ENCODE assay signal across 8 mouse cellular contexts in the genomic region with DNA sequence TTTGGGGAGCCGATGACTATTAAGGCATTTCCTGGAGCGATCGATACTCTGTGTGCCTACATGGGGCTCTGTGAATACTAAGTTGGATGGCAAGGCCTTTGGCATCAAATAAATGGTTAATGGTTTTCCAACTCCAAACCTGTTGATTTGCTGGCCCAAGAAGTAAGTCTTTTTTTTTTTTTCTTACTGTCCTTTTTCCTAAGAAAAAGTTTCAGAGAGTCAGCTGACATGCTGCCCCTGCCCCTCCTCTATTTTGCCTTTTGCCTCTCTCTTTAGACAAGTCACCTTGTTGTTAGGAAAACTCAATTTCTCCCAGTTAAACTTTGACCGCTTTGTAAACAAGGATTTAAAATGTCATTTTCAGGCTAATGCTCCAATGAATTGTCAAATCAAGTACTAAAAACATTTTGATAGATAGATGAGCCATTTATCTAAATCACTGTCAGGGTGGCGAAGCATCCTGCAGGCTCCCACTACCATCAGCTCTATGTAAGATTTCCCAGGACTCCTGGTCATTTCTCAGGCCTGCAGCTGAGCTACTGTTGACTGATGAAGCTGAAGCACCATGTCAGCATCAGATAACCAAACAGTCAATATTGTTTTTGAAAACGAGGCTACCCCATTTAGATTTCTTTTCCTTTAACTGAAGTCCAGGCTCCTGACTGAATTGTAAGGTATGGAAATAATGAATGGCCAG.
DNase-seq lines count a peak whose midpoint lies in the region; ATAC-seq and TF ChIP-seq lines count a peak whose summit lies in the region.
"Had no signal": no experiment of that assay in that cellular context is flagged by ENCODE, and none has a peak within 500 bp of the region (broad histone marks: within the 10 kb centered on the region; RNA-seq: fewer than 3 reads in every experiment).

No protein-coding gene starts in this region.

- no peak overlapping the region for H3K27ac ChIP-seq in lung, embryonic 16.5 days (ENCODE audit: low read length)
- H3K27ac ChIP-seq in heart, postnatal 0 days (ENCODE audit: low read depth): peak overlapping the region; percentile 95
- peak overlapping the region; percentile 48; the same call in 1 of the 2 replicates for H3K27ac ChIP-seq in liver, embryonic 12.5 days
- no peak overlapping the region for H3K27ac ChIP-seq in stomach, postnatal 0 days (replicated peaks)

- TF ChIP-seq CTCF in heart, postnatal 0 days (IDR thresholded peaks at IDR 0.05; ENCODE audit: low read depth): no peak
- no peak for TF ChIP-seq CTCF in stomach, postnatal 0 days (IDR thresholded peaks at IDR 0.05; ENCODE audit: low read depth)

- no peak for ATAC-seq in lung, embryonic 16.5 days (ENCODE audit: low read depth)
- ATAC-seq in heart, postnatal 0 days (ENCODE audit: insufficient read depth, low read depth): no peak
- ATAC-seq in liver, embryonic 12.5 days: no peak
- ATAC-seq in stomach, postnatal 0 days (ENCODE audit: low FRiP score, low TSS enrichment): no peak

- H3K9me3 ChIP-seq in lung, embryonic 16.5 days (ENCODE audit: control insufficient read depth, low read length): no peaks in the 10 kb centered on the region
- H3K9me3 ChIP-seq in heart, postnatal 0 days (replicated peaks; ENCODE audit: control insufficient read depth, low read length): no peaks in the 10 kb centered on the region
- H3K9me3 ChIP-seq in liver, embryonic 12.5 days (replicated peaks): no peaks in the 10 kb centered on the region
- H3K9me3 ChIP-seq in stomach, postnatal 0 days (ENCODE audit: control insufficient read depth, low read length): no peaks in the 10 kb centered on the region

- no peak for DNase-seq in lung, adult 18-20 months
- DNase-seq in heart, postnatal 0 days (ENCODE audit: low spot score): no peak
- DNase-seq in stomach, postnatal 0 days (ENCODE audit: low spot score): no peak
- DNase-seq in urinary bladder, postnatal 10 days (ENCODE audit: low spot score): no peak
- DNase-seq in adipocyte (ENCODE audit: low spot score): no peak
- DNase-seq: cerebellum, adult 9-10 months had no signal

- 35% methylated on average over 6 of the region's 6 CpGs for WGBS in lung, embryonic 16.5 days
- WGBS in heart, postnatal 0 days: 31% methylated on average over 6 of the region's 6 CpGs
- WGBS in liver, embryonic 12.5 days (ENCODE audit: insufficient replicate concordance): 49% methylated on average over 6 of the region's 6 CpGs
- WGBS in stomach, postnatal 0 days: 33% methylated on average over 6 of the region's 6 CpGs

- TF ChIP-seq EP300 in heart, postnatal 0 days (IDR thresholded peaks at IDR 0.05; ENCODE audit: low read depth): no peak
- TF ChIP-seq EP300 in stomach, postnatal 0 days (optimal IDR thresholded peaks at IDR 0.05): no peak

- H3K4me3 ChIP-seq in lung, embryonic 16.5 days (ENCODE audit: low read length): peak overlapping the region; percentile 72
- peak overlapping the region; percentile 85 for H3K4me3 ChIP-seq in heart, postnatal 0 days (ENCODE audit: low read depth, low read length)
- H3K4me3 ChIP-seq in liver, embryonic 12.5 days: peak overlapping the region; percentile 52
- peak overlapping the region; percentile 48 for H3K4me3 ChIP-seq in stomach, postnatal 0 days (ENCODE audit: low read depth, low read length)

- peak overlapping the region; percentile 93 for H3K4me2 ChIP-seq in lung, embryonic 16.5 days (ENCODE audit: low read depth, low read length)
- H3K4me2 ChIP-seq in heart, postnatal 0 days (ENCODE audit: low read depth, low read length): peak overlapping the region; percentile 81
- H3K4me2 ChIP-seq in liver, embryonic 12.5 days: peak overlapping the region; percentile 57
- H3K4me2 ChIP-seq in stomach, postnatal 0 days (replicated peaks; ENCODE audit: low read depth): peak overlapping the region; percentile 62

- H3K27me3 ChIP-seq in lung, embryonic 16.5 days (ENCODE audit: control insufficient read depth, insufficient read depth, low read depth, low read length): no peaks in the 10 kb centered on the region
- H3K27me3 ChIP-seq in heart, postnatal 0 days (ENCODE audit: control insufficient read depth, insufficient read depth, low read length): no peaks in the 10 kb centered on the region
- H3K27me3 ChIP-seq in liver, embryonic 12.5 days (replicated peaks): peaks cover 51% of the 10 kb centered on the region
- no peaks in the 10 kb centered on the region for H3K27me3 ChIP-seq in stomach, postnatal 0 days (ENCODE audit: control insufficient read depth, insufficient read depth, low read length)

- no peaks in the 10 kb centered on the region for H3K36me3 ChIP-seq in lung, embryonic 16.5 days (ENCODE audit: control insufficient read depth, insufficient read depth, low read length)
- no peaks in the 10 kb centered on the region for H3K36me3 ChIP-seq in heart, postnatal 0 days (replicated peaks; ENCODE audit: control insufficient read depth, insufficient read depth, low read length)
- H3K36me3 ChIP-seq in liver, embryonic 12.5 days: no peaks in the 10 kb centered on the region
- H3K36me3 ChIP-seq in stomach, postnatal 0 days (ENCODE audit: control insufficient read depth, insufficient read depth, low read length): no peaks in the 10 kb centered on the region

- H3K9ac ChIP-seq in lung, embryonic 16.5 days (ENCODE audit: low read length): peak overlapping the region; percentile 35; the same call in 1 of the 2 replicates
- peak overlapping the region; percentile 91 for H3K9ac ChIP-seq in heart, postnatal 0 days (replicated peaks; ENCODE audit: low read depth, low read length)
- H3K9ac ChIP-seq in liver, embryonic 12.5 days: no peak overlapping the region
- H3K9ac ChIP-seq in stomach, postnatal 0 days (ENCODE audit: low read length): 0 out of 2 replicates have a peak overlapping the region, but pooled peaks have one; percentile 19

- H3K4me1 ChIP-seq in lung, embryonic 16.5 days (replicated peaks; ENCODE audit: control insufficient read depth, insufficient read depth, low read length): peaks cover 18% of the 10 kb centered on the region
- H3K4me1 ChIP-seq in heart, postnatal 0 days (ENCODE audit: control insufficient read depth, insufficient read depth): peaks cover 13% of the 10 kb centered on the region
- H3K4me1 ChIP-seq in liver, embryonic 12.5 days: peaks cover 6% of the 10 kb centered on the region; the same call in 1 of the 2 replicates
- H3K4me1 ChIP-seq in stomach, postnatal 0 days (replicated peaks; ENCODE audit: control insufficient read depth, insufficient read depth): no peaks in the 10 kb centered on the region

Comparison
In these comparisons a context has a peak if more than half of its experiments do, and no peak if none do; other contexts are left out.
1. H3K27ac ChIP-seq: peak in heart, postnatal 0 days (single experiment) and liver, embryonic 12.5 days (single experiment); none in lung, embryonic 16.5 days (single experiment) and stomach, postnatal 0 days (single experiment).
2. Peak in every context shown above with its lines, with median percentiles within 50 percentile points of each other: H3K4me2 ChIP-seq and H3K4me3 ChIP-seq.